Mouse (Mus musculus) gastrocnemius, postnatal 4 days (tissue): ENCODE measurements at regions not wholly inside any gene's neighbourhood (a gene's known extent, or its start where the extent isn't known, plus 50 kb on each side); places are given as distances from the start of the nearest gene placed in this dataset.
A peak's percentile ranks its signal among the peaks of the same experiment; 100 is the strongest.

Experiments used
- DNase-seq, 2 experiments: peaks; one replicate each; pipeline ENCODE4 v3.0.0; 2021 to 2022; ENCODE audit warnings: low spot score in 2 of 2, mixed read lengths in 2 of 2

DNA sequence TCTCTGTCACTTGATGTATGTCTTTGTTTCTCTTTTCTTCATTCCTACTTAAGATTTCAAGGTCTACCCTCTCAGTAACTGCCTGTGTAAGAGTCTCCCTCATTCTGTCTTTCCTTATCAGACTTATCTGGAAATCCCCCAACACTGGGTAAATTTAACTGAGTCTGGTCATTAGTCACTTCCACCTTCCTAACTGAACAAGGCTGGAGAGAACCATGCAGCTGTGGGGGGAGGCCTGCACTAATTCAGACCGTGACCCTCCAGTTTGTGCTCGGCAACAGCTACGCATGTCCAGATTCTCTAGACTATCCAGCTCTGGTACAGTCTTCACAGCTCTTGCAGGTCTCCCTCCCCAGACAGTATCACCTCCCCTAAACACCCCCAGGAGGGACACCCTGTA is 103.3 kb downstream of the Prox1 start:
- no peak for DNase-seq

DNA sequence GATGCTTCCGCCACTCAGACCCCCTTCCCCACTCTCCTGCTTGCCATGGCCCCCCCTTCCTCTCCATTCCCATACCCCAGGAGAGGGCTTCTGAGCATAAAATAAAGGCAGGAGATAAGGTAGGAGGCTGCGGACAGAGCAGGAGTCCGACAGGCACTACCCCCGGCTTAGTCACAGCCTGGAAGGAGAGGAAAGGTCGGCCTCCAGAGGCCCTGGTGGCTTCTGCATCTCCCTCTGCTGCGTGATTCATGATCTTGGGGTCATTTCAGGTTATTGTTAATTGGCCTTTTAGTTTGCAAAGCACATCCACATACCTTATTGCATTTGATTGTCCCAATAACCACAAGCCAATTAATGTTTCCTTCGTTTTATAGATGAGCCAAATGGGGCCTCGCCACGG is 104.1 kb downstream of the Prox1 start:
- DNase-seq: no peak

DNA sequence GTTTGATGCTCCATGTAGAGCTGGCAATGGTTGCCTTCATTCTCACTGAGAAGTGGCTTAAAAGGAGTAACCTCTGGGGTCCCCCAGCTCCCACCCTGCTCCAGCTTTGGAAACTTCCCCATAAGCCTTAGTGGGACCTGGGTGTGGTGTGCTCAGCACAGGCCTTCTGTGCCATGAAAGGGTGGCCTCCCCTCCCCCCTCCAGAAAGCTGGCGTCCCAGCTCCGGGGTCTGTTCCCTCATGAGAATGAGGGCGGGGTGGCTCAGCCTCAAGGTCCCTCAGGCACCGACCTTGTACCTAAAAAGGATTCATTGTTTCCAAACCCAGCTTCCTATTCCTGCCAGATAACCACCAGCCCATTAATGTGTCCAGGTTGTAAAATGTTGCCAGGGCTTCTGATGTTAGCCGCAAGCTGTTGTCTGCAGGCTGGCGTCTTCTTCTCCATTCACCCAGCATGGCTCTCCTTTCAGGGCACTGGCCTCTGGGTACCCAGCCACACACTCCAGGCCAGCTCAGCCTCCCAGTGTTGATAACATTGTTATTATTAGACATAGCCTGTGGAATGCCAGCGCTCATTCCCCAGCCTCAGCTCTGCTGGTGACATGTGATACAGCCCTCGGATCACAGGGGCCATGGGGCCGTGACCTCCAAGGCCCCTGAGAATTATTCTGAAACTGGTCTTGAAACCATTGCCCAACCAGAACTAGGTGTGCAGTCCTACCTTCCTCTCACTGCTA is 108.8 kb downstream of the Prox1 start:
- DNase-seq: no peak

DNA sequence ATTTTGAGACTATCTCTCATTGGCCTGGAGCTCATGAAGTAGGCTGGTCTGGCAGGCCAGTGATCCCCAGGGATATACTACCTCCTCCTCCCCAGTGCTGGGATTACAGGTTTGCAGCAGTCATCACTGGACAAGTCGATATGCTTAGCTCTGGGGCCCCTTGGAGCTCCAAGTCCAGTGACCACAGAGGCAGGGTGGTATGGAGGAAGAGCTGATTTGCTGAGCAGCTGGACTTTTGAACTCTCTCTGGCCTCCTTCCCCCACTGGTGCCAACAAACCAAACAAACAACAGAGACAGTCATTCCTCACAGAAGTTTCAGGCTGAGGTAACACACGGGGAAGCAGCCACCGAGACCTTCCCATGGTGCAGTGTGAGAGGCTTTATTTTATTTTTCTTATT is 111.5 kb downstream of the Prox1 start:
- DNase-seq: no peak

DNA sequence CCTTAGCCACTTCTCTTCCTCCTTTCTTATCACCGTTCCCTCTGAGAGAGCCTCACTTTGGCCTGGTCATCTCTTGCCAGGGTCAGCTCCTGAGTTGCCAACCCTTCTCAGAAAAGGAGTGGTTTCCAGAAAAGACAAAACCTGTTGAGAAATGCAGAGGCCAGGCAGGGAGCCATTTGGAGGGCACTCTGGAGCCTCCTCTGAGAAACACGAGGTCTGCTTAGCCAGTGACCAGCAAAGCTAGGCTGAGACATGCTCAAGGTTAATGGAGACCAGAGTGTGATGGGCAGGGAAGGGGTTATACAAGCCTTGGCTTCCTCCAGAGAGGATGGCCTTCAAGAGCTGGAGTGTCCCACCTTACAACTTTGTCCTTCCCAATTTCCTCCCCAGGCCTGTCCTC is 113.6 kb downstream of the Prox1 start:
- no peak for DNase-seq

DNA sequence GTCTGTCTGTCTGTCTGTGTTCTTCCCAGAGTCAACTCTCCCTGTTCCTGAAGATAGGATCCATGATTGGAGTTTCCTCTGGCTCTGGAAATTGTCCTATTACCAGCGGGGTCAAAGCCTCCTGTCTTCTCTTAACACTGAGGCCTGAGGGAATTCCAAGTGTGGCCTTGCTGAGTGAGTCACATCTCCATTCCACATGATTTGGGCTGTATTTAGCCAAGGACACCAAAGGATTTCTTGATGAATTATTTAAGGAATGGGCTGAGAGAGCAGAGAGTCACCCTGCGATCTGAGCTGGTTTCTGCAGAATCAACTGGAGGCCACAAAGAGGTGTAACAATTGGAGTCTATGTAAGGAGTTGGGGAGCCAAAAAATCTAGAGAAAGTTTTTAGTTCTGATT is 118.6 kb downstream of the Prox1 start:
- DNase-seq: no peak

DNA sequence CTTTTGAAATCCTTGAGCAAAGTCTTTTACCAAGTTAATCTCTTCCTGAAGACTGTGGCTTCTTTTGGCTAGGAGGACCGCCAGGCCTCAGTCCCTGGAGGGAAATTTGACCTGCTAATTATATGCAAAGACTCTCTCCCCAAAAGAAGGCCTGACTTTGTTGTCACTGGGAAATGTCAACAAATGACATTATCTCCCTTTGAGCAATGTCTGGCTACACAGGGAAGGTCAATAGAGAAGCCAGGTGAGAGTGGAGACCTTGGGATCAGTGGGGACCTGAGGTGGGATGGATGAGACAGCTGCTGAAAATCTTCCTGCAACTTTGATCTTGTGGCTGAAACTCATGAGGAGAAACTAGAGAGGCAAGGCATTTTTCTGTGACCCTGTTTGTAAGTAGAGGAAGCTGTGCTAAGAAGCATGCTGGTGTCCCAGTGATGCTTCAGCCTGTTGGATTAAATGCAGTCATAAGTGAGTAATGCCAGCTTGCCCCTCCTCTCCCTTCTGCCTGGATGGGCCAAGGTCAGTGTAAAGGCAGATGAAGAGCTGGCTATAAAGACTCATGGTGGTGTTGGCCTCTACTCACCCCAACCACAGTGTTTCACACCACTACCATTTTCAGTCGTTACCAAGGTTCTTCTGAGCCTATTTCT is 121.9 kb downstream of the Prox1 start:
- DNase-seq: no peak

DNA sequence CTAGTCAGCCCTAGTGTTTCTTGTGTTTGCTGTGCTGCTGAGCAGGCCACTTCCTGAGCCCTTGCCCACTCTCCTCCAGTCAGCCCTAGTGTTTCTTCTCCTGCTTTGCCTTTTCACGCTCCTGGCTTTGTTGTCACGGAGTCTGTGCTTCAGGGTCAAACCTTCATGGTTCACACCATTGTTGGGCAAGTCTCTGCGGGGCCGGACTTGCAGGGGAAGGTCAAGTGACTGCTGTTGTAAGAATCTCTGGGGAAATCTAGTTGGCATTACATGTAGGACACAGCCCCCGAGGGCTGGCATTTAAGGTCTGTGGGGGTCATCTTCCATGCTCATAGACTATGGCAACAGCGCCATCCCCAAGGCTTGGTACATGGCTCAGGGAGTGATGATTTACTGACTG is 123.3 kb downstream of the Prox1 start:
- no peak for DNase-seq

DNA sequence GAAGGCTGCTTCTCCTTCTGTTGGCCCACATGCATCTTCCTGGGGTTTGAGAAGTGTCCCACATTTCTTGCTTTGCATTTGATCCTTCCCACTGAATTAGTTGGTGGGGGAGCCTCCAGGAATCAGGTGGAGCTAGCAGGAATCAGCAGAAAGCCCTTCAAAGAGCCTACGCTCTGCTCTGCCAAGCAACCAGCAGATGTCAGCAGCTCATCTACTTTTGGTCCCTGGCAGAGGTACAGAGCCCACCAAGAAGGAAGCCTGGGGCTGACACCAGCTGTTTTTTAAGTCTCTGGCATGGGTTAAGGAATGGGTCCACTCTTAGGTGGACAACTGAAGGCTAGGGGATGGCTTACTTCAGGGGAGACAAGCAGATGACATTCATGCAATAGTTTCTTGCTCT is 123.6 kb upstream of the Smyd2 start:
- DNase-seq: peak in 1 of 2 experiments; percentile 18

DNA sequence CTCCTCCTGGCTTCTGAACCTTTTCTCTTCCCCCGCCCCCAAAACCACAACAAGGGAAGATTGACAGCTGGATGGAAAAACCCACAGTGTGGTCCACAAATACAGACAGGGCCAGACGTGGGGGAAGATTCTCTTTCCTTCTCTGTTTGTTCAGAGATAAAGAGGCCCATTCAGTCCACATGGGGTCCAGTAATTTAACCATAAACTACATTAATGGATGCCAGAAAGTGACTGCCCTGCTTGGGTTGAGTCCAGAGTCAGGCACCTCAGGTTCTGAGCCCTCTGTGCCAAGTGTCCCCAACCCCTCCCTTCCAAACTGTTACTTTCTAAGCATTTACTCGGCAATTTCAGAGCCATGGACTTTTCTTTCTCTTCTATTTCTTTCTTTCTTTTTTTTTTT is 121.9 kb upstream of the Smyd2 start:
- DNase-seq: no peak

DNA sequence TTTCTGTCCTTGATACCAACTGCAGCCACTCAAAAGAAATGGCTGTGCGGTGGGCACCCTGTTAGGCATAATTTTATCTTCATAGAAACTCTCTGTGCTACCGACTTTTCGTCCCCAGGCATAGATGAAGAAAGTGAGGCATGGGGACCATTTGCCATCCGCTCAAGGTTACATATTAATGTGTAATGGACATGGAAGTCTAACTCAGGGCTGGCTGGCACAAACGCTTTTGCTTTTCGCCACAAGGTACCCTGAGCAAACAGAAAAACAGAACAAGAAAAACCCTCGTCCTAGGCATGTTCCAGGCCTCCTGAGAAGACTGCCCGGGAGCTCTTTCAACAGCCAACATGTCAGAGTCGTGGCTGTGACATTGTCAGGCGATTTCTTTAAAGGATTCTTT is 121.0 kb upstream of the Smyd2 start:
- no peak for DNase-seq

DNA sequence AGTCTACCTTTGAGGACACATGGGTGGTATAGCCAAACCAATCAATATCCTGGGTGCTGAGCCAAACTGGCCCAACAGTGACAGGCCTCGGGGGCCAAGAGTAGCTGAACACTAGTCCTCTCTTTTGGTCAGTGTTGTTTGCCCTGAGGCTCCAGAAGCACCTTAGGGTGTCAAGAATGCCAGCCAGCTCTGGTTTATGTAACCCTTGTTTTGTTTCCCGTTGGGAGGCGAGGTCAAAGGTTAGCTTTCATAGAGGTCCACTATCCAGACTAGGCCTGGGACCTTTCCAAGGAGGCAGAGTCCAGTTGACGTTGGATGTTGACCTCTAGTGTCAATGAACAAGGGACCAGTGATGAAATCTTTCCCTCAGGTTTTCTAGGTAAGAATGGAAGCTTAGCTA is 120.0 kb upstream of the Smyd2 start:
- no peak for DNase-seq

DNA sequence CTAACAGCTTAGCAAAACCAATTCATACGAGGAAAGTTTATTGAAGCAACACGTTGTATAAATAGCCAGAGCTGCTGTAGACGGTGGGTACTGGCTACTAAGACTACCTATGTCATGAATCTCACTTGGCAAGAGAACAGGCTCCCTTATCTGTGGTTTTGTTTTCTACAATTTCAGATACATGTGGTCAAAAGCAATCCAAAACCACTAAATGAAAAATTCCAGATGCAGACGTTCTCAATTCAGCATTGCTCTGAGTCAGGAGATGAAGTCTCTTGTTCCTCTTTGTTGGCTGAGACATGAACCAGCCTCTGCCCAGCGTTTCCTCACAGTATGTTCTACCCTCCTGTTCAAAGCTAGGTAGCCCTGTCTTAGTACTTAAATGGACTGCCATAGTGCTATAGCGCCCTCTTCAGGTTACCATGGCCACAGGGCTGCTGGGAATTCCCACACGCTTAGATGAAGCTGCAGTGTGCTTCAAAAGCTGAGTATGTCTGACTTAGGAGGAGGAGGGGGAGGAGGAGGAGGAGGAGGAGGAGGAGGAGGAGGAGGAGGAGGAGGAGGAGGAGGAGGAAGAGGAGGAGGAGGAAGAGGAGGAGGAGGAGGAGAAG is 119.0 kb upstream of the Smyd2 start:
- DNase-seq: no peak

DNA sequence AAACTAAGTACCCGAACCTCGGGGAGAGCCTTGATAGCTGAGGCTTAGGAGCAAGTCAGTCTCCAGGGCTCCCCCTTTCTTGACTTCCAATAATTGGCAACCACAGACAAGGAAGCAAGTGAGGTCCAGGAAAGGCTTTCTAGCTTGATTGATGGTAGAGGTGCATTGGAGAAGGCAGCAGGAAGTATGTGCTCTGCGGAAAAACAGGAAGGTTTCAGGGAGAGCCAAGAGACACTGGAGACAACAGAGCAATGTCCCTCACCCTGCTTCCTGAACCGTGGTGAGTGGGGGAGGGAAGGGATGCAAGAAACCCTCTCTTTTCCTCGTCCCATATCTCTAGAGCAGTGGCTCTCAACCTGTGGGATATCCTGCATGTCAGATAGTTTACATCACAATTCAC is 115.9 kb upstream of the Smyd2 start:
- no peak for DNase-seq

DNA sequence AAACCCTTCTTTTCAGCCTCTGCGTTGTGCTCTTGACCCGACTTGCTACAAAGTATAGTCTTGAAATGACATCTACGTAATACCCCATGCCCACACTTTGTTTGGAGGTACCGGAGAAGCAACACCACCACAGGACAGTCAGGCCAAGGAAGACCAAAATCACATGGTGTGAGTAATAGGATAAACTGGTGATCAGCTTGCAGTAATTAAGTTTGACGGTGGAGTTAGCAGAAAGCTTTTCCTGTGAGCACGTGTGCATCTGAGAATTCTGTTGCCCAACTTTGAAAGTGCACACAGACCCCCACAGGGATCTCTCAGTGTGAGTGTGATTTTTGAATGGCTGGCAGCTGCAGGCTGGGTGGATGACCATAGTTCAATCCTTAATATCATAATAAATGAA is 114.6 kb upstream of the Smyd2 start:
- no peak for DNase-seq

DNA sequence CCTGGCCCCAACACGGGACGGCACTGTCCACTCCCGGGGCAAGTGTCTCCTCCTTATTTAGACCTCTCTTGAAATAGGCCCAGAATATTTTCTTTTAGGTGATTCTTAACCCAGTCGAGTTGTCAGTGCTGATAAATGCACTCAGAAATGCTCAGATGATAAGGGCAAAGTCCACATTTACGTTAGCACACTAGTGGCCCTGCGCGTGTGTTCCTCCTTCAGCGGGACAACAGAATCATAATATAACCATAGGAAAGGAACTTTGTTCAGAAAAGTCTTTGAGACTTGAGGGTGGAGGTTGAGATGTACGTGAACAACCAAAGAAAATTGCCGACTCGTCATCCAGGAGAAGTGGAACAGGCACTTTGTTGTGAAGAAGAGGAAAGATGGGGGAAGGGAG is 113.8 kb upstream of the Smyd2 start:
- no peak for DNase-seq

DNA sequence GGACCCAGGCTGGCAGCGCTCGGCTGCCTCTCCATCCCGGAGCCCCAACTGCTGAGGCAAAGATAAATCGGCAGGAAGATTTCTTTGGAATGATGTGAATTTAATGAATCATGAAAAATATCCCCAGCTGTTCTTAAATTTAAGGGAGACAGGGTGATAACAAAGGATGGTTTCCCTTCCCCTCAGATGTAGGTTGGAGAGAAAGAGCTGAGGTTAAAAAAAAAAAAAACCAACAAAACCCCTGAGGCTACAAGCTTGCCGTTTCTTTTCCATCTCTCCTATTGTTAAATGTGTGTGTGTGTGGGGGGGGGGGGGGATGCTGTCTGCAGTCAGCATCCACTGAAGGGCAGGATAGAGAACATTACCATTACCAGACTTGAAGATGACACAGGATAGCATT is 111.9 kb upstream of the Smyd2 start:
- no peak for DNase-seq

DNA sequence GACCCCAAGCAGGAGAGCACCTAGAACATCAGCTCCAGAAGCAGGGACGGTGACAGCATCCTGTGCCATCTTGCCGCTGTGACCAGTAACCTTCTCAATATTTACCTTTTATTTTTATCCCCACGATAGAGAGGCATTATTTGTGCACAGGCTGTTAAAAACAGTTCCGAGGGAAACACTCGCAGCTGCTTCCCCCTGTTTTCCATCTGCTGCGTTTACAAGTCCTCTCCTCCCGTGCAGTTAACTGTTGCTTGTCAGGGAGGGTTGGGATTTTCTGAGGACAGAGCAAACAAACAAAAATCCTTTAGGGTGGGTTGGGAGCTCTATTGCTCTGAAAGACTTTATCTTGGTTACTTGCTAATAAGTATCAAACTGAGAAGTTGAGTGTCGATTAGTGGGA is 105.4 kb upstream of the Smyd2 start:
- no peak for DNase-seq

DNA sequence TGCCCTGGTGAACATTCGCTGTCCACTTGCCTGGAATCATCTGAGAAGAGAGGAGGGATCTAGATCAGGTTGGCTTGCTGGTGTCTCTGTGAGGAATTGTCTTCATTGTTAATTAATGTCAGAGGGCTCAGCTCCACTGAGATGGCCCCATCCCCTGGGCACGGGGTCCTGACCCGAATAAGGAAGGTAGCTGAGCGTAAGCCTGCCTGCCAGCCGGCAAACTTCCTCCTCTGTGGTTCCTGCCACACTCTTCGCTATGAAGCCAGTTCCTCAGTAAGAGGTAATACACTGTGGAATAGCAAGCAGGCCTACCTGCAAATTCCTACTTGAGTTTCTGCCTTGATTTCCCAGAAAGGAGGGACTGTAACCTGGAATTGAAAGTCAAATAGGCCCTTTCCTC is 87.3 kb upstream of the Smyd2 start:
- no peak for DNase-seq

DNA sequence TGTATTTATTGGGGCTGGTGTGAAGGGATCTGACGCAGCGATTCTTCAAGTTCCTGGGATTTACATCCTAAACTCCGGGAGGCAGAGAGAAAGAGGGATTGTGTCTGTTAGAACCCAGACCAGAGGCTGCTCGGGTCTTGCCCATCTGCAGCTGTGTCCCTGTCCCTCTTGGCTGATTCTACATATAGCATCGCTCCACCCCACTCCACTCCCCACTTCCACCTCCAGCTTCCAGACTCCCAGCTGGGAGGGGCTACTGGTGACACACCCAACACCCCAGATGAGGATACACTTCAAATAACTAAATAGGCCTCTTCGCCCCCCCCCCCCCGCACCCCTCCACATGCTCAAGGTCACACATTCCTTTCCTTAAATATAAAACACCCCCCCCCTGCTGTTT is 85.1 kb upstream of the Smyd2 start:
- no peak for DNase-seq

DNA sequence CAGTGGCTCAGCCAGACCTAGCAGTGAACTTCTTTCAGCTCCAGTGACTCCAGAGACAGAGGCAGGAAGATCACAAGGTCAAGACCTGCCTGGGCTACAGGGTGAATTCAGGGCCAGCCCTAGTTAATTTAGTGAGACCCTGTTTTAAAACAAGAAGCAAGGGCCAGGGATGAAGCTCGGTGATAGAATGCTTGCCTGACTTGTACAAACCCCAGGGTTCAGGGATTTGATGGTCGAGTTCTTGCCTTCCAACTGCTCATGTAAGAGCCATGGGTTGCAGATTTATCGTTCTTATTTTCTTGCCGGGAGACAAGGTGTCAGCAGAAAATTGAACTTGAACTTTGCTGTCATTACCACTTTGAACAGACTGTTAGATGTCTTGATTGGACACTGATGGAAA is 78.9 kb upstream of the Smyd2 start:
- DNase-seq: no peak

DNA sequence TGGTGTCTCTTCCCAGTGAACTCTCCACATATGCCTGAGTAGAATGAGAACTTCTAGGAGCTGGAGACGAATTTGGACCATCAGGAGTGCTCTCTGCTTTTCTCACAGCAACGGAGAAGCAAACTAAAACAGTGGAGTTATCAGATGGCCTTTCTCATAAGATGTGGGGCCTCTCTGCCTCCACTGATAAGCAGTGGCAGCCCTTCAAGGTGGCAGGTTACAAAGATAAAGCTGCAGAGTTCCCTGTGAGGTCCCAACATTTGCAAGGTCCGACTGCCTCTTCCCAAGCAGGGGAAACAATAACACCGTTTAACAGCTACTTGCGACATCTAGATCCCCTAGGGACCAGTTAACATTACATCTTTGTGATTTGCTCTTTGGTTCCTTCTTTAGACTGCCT is 71.5 kb upstream of the Smyd2 start:
- no peak for DNase-seq

DNA sequence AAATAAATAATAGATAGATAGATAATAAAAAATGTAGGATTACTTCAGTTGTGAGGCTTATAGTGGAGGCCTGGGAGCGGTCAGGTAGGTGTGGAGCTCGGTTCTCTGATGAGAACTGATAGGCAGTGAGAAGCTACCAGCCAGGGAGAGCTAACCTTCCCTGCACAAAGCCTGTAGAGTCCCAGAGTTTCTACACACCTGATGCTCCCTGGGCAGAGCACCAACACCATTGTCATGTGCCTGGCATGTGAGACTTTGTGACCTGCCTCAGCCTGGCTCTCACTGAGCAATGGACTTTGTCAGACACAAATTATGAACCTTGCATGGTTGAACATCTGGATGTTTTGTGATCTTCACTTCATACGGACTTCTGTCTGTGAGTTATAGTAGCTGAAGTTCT is 71.1 kb upstream of the Smyd2 start:
- DNase-seq: no peak
